Mouse (Mus musculus) midbrain, postnatal 0 days (tissue): ENCODE results near the gene Sell. TPM values are rescaled to one million over a fixed set of nuclear protein-coding genes. Genes with fewer than 3 reads are reported as not detected.
"Not testable (repeated sequence)": the region's sequence is repeated elsewhere in the genome, so short reads cannot be mapped to it uniquely, and the experiment has no call there.

Source experiments
- ATAC-seq: fragments of 200-750 bp; cut with Nextera tagmentation; 2 replicates; pipeline ENCODE4 v1.8.0; 2017; ENCODE audit warnings: moderate number of reproducible peaks, mild to moderate bottlenecking, moderate TSS enrichment, moderate library complexity; ENCODE audit not compliant: low FRiP score
- DNase-seq: peaks from one replicate; pipeline ENCODE4 v3.0.0-alpha.2; 2015; ENCODE audit warnings: low spot score
- H3K27ac ChIP-seq: fragments of 300-500 bp; sonication (generic); 2 replicates; pipeline ENCODE4 v1.5.1; 2014; ENCODE audit warnings: low read depth, mild to moderate bottlenecking, low read length, mixed read lengths
- H3K27me3 ChIP-seq: fragments of 300-500 bp; sonication (generic); 2 replicates; pipeline ENCODE4 v1.6.1; 2014; ENCODE audit warnings: low read length, control low read depth, mixed read lengths; ENCODE audit not compliant: insufficient read depth
- H3K36me3 ChIP-seq: fragments of 300-500 bp; sonication (generic); 2 replicates; pipeline ENCODE4 v1.6.1; 2014; ENCODE audit warnings: low read length, control low read depth, mixed read lengths; ENCODE audit not compliant: insufficient read depth
- H3K4me1 ChIP-seq: fragments of 300-500 bp; sonication (generic); 2 replicates; pipeline ENCODE4 v1.6.1; 2014; ENCODE audit warnings: mild to moderate bottlenecking, control low read depth, antibody characterized with exemption, low read length, mixed read lengths; ENCODE audit not compliant: insufficient read depth
- H3K4me2 ChIP-seq: fragments of 300-500 bp; sonication (generic); 2 replicates; pipeline ENCODE4 v1.6.1; 2014; ENCODE audit warnings: low read depth, mild to moderate bottlenecking, low read length, mixed read lengths; ENCODE audit not compliant: poor library complexity, severe bottlenecking
- H3K4me3 ChIP-seq: fragments of 300-500 bp; sonication (generic); 2 replicates; pipeline ENCODE4 v1.5.1; 2014; ENCODE audit warnings: low read depth, mild to moderate bottlenecking, low read length, moderate library complexity
- H3K9ac ChIP-seq: fragments of 300-500 bp; sonication (generic); replicated peaks from 2 replicates; pipeline ENCODE4 v1.6.1; 2014; ENCODE audit warnings: mild to moderate bottlenecking, low read length, moderate library complexity, mixed read lengths; ENCODE audit not compliant: poor library complexity, severe bottlenecking
- H3K9me3 ChIP-seq: fragments of 300-500 bp; sonication (generic); 2 replicates; pipeline ENCODE4 v1.6.1; 2016; ENCODE audit warnings: low read length, control low read depth
- CTCF ChIP-seq: IDR thresholded peaks from 2 replicates; pipeline ENCODE4 v1.5.1; 2016; ENCODE audit warnings: antibody characterized with exemption, mild to moderate bottlenecking
- WGBS: fragments of 180-500 bp; shearing (Covaris S2); extraction: QIAGEN DNeasy Blood & Tissue Kit; methylation state at CpG from one replicate; pipeline ENCODE4 v1.1.7; 2014; 5-methylcytosine and 5-hydroxymethylcytosine counted together
- polyA plus RNA-seq: library from polyadenylated mRNA; unstranded; fragments of >200 nt; fragmentation: Nextera tagmentation; extraction: Ambion mirVana; gene quantifications from 2 replicates; pipeline ENCODE4 v1.2.1, GENCODE M21; 2015
- total RNA-seq: library from RNA; depleted of rRNA; stranded (reverse); fragments of >200 nt; gene quantifications from 2 replicates; pipeline ENCODE4 v1.2.3, GENCODE M21; 2014; rRNA removed

The Sell gene
- total RNA-seq (not detected in 2 replicates), polyA plus RNA-seq (0.18 TPM in 1 of 2 replicates, not detected in the other)

GRCm38 (mm10) chr1:164061925-164062324 is at the start of gene Sell:
Gene Sell, plus strand, starts transcription at chr1:164061982.
- 86% methylated on average over 4 of the region's 4 CpGs for WGBS
- no peak for ATAC-seq
- no peak for DNase-seq
- no peak within 1 kb of the TSS for H3K4me2 ChIP-seq
- H3K4me1 ChIP-seq = no peaks in the 10 kb centered on the region
- no peaks in the 10 kb centered on the region for H3K27me3 ChIP-seq
- no peaks in the 10 kb centered on the region for H3K9me3 ChIP-seq
- H3K9ac ChIP-seq = no peak within 1 kb of the TSS
- H3K27ac ChIP-seq = no peak within 1 kb of the TSS
- H3K36me3 ChIP-seq = no peaks in the 10 kb centered on the region
- H3K4me3 ChIP-seq = no peak within 1 kb of the TSS
- no peak for TF ChIP-seq CTCF

- no peaks in the 10 kb centered on the region for H3K36me3 ChIP-seq
- H3K9ac ChIP-seq = no peak overlapping the region
- no peak for DNase-seq
- no peak overlapping the region for H3K27ac ChIP-seq
- H3K27me3 ChIP-seq = no peaks in the 10 kb centered on the region
- H3K4me3 ChIP-seq = no peak overlapping the region
- no peak for ATAC-seq
- no peak for TF ChIP-seq CTCF
- H3K4me2 ChIP-seq = no peak overlapping the region
- no peaks in the 10 kb centered on the region for H3K4me1 ChIP-seq
- H3K9me3 ChIP-seq = no peaks in the 10 kb centered on the region
- 71% methylated on average over 1 of the region's 1 CpGs for WGBS
Observed at GRCm38 (mm10) chr1:164014616-164015015, 47.2 kb upstream of the Sell start.

- no peaks in the 10 kb centered on the region for H3K9me3 ChIP-seq
- H3K4me2 ChIP-seq = no peak overlapping the region
- H3K36me3 ChIP-seq = no peaks in the 10 kb centered on the region
- no peak overlapping the region for H3K27ac ChIP-seq
- no peak overlapping the region for H3K4me3 ChIP-seq
- ATAC-seq (no peak), DNase-seq (no peak)
- H3K4me1 ChIP-seq = no peaks in the 10 kb centered on the region
- no peak overlapping the region for H3K9ac ChIP-seq
- WGBS = 90% methylated on average over 16 of the region's 16 CpGs
- H3K27me3 ChIP-seq = no peaks in the 10 kb centered on the region
- no peak for TF ChIP-seq CTCF
Observed at GRCm38 (mm10) chr1:164018221-164018896, 43.4 kb upstream of the Sell start.

GRCm38 (mm10) chr1:164019789-164020188 is 42.0 kb upstream of the Sell start:
- WGBS = 36% methylated on average over 6 of the region's 6 CpGs
- Histone ChIP-seq H3K4me2 (no peak overlapping the region), H3K36me3 (no peaks in the 10 kb centered on the region), H3K27me3 (no peaks in the 10 kb centered on the region), H3K4me1 (no peaks in the 10 kb centered on the region), H3K9ac (no peak overlapping the region), H3K27ac (no peak overlapping the region), H3K9me3 (no peaks in the 10 kb centered on the region), H3K4me3 (no peak overlapping the region)
- ATAC-seq (no peak), DNase-seq (no peak)
- no peak for TF ChIP-seq CTCF

- not testable (repeated sequence) for H3K27ac ChIP-seq, ATAC-seq, DNase-seq, H3K36me3 ChIP-seq, H3K4me2 ChIP-seq, H3K9ac ChIP-seq, H3K4me3 ChIP-seq, H3K4me1 ChIP-seq, H3K9me3 ChIP-seq, H3K27me3 ChIP-seq
- WGBS = 61% methylated on average over 3 of the region's 3 CpGs
Observed at GRCm38 (mm10) chr1:164020746-164021145, 41.0 kb upstream of the Sell start.

GRCm38 (mm10) chr1:164022106-164022505 is 39.7 kb upstream of the Sell start:
- WGBS = 83% methylated on average over 5 of the region's 5 CpGs
- not testable (repeated sequence) for DNase-seq, ATAC-seq

More at GRCm38 (mm10) chr1:164022106-164022505, 39.7 kb upstream of the Sell start:
- H3K9me3 ChIP-seq, H3K4me2 ChIP-seq, H3K36me3 ChIP-seq, H3K27ac ChIP-seq, H3K4me1 ChIP-seq, H3K27me3 ChIP-seq, H3K4me3 ChIP-seq, H3K9ac ChIP-seq: not testable (repeated sequence)
